Mouse (Mus musculus): ENCODE data around the gene Rbm45.

- TF ChIP-seq GATA1 (IDR thresholded peaks at IDR 0.05; ENCODE audit: low read length) (no peak), TAL1 (IDR thresholded peaks at IDR 0.05; ENCODE audit: low read length) (no peak)
Measured at GRCm38 (mm10) chr2:76372244-76372643, 2.5 kb downstream of the Rbm45 start.

All from erythroblast, embryonic 14.5 days (primary cell).